Mouse (Mus musculus) myocyte (in vitro differentiated cells): Measurements from ENCODE around the gene Art3.

ENCODE experiments used
- CEBPB ChIP-seq: IDR thresholded peaks from 2 replicates; pipeline ENCODE4 v1.6.1; 2011; ENCODE audit warnings: mild to moderate bottlenecking, moderate library complexity; ENCODE audit not compliant: poor library complexity, insufficient read depth, severe bottlenecking
- E2F4 ChIP-seq: IDR thresholded peaks from one replicate; pipeline ENCODE4 v1.6.1; 2011; ENCODE audit warnings: mild to moderate bottlenecking, control low read depth, moderate library complexity; ENCODE audit not compliant: insufficient read depth
- MYOD1 ChIP-seq, 3 experiments: IDR thresholded peaks; one replicate each; pipeline ENCODE4 v1.6.1; 2011; ENCODE audit warnings: control low read depth in 2 of 3, low read depth in 2 of 3, mild to moderate bottlenecking in 2 of 3, moderate library complexity in 1 of 3; ENCODE audit not compliant: insufficient read length in 2 of 3, control insufficient read depth in 1 of 3
- MYOG ChIP-seq, 3 experiments: IDR thresholded peaks; one replicate each; pipeline ENCODE4 v1.6.1; 2011; ENCODE audit warnings: control low read depth in 2 of 3, low read depth in 2 of 3, mild to moderate bottlenecking in 2 of 3; ENCODE audit not compliant: insufficient read length in 2 of 3, control insufficient read depth in 1 of 3, insufficient read depth in 1 of 3
- POLR2A ChIP-seq: IDR thresholded peaks from one replicate; pipeline ENCODE4 v1.6.1; 2011; ENCODE audit warnings: low read depth, mild to moderate bottlenecking, control low read depth, moderate library complexity; ENCODE audit not compliant: insufficient read length
- REST ChIP-seq: IDR thresholded peaks from one replicate; pipeline ENCODE4 v1.6.1; 2011; ENCODE audit warnings: mild to moderate bottlenecking, control low read depth, moderate library complexity; ENCODE audit not compliant: insufficient read depth, insufficient read length
- TCF12 ChIP-seq: IDR thresholded peaks from one replicate; pipeline ENCODE4 v1.6.1; 2011; ENCODE audit warnings: mild to moderate bottlenecking, control low read depth; ENCODE audit not compliant: poor library complexity, insufficient read depth, severe bottlenecking
- TCF3 ChIP-seq: IDR thresholded peaks from one replicate; pipeline ENCODE4 v1.6.1; 2011; ENCODE audit warnings: low read depth, control low read depth; ENCODE audit not compliant: insufficient read length
- USF1 ChIP-seq: IDR thresholded peaks from one replicate; pipeline ENCODE4 v1.6.1; 2011; ENCODE audit warnings: low read depth, mild to moderate bottlenecking, control low read depth, moderate library complexity

GRCm38 (mm10) chr5:92458726-92459125 lies 127.1 kb downstream of the Art3 start:
- TF ChIP-seq POLR2A (no peak), TCF12 (no peak), MYOD1 (IDR thresholded peaks at IDR 0.05; ENCODE audit: control insufficient read depth in 1 of 3, insufficient read length in 2 of 3, low read depth in 2 of 3) (no peak), E2F4 (no peak), REST (no peak), TCF3 (no peak), USF1 (no peak), CEBPB (no peak), MYOG (IDR thresholded peaks at IDR 0.05; ENCODE audit: control insufficient read depth in 1 of 3, insufficient read depth in 1 of 3, insufficient read length in 2 of 3, low read depth in 2 of 3) (no peak)
